Mouse (Mus musculus) heart, embryonic 11.5 days (tissue): ENCODE results near the gene AL731706.2. TPM values are rescaled to one million over a fixed set of nuclear protein-coding genes. Genes with fewer than 3 reads are reported as not detected.
"Not testable (repeated sequence)": the region's sequence is repeated elsewhere in the genome, so short reads cannot be mapped to it uniquely, and the experiment has no call there.

Source experiments
- ATAC-seq: fragments of 200-750 bp; cut with Nextera tagmentation; replicated peaks from 2 replicates; pipeline ENCODE4 v1.8.0; 2017; ENCODE audit warnings: moderate library complexity; ENCODE audit not compliant: insufficient number of reproducible peaks, low FRiP score, low TSS enrichment
- H3K27ac ChIP-seq: fragments of 300-500 bp; sonication (generic); 2 replicates; pipeline ENCODE4 v1.5.1; 2014; ENCODE audit warnings: mild to moderate bottlenecking, low read depth, low read length
- H3K27me3 ChIP-seq: fragments of 300-500 bp; sonication (generic); 2 replicates; pipeline ENCODE4 v1.6.1; 2014; ENCODE audit warnings: mild to moderate bottlenecking, low read length, mixed read lengths; ENCODE audit not compliant: control insufficient read depth, insufficient read depth
- H3K36me3 ChIP-seq: fragments of 300-500 bp; sonication (generic); 2 replicates; pipeline ENCODE4 v1.6.1; 2014; ENCODE audit warnings: mild to moderate bottlenecking, low read length, moderate library complexity, mixed read lengths; ENCODE audit not compliant: control insufficient read depth, insufficient read depth
- H3K4me1 ChIP-seq: fragments of 300-500 bp; sonication (generic); 2 replicates; pipeline ENCODE4 v1.6.1; 2014; ENCODE audit warnings: low read length; ENCODE audit not compliant: control insufficient read depth, insufficient read depth
- H3K4me2 ChIP-seq: fragments of 300-500 bp; sonication (generic); 2 replicates; pipeline ENCODE4 v1.6.1; 2014; ENCODE audit warnings: mild to moderate bottlenecking, moderate library complexity
- H3K4me3 ChIP-seq: fragments of 300-500 bp; sonication (generic); 2 replicates; pipeline ENCODE4 v1.5.1; 2014; ENCODE audit warnings: low read depth, low read length
- H3K9ac ChIP-seq: fragments of 300-500 bp; sonication (generic); 2 replicates; pipeline ENCODE4 v1.6.1; 2014; ENCODE audit warnings: mild to moderate bottlenecking, low read depth, low read length, moderate library complexity
- H3K9me3 ChIP-seq: fragments of 300-500 bp; sonication (generic); replicated peaks from 2 replicates; pipeline ENCODE4 v1.6.1; 2016; ENCODE audit warnings: low read length; ENCODE audit not compliant: control insufficient read depth
- WGBS: fragments of 180-500 bp; shearing (Covaris S2); extraction: QIAGEN DNeasy Blood & Tissue Kit; methylation state at CpG from one replicate; pipeline ENCODE4 v1.1.7; 2014; ENCODE audit not compliant: insufficient replicate concordance; 5-methylcytosine and 5-hydroxymethylcytosine counted together
- polyA plus RNA-seq: library from polyadenylated mRNA; unstranded; fragments of >200 nt; fragmentation: Nextera tagmentation; extraction: Ambion mirVana; gene quantifications from 2 replicates; pipeline ENCODE4 v1.2.1, GENCODE M21; 2014

The AL731706.2 gene
- polyA plus RNA-seq, 1 experiment from 2014 or later, result 51.3 TPM

GRCm38 (mm10) chr2:136908596-136908995 is 23.1 kb upstream of the AL731706.2 start:
- no peak for ATAC-seq
- Histone ChIP-seq H3K36me3 (peaks cover 3% of the 10 kb centered on the region; the same call in 1 of the 2 replicates), H3K27ac (no peak overlapping the region), H3K9ac (no peak overlapping the region), H3K4me1 (peaks cover 5% of the 10 kb centered on the region; the same call in 1 of the 2 replicates), H3K9me3 (no peaks in the 10 kb centered on the region), H3K27me3 (no peaks in the 10 kb centered on the region), H3K4me3 (no peak overlapping the region), H3K4me2 (no peak overlapping the region)
- 79% methylated on average over 3 of the region's 3 CpGs for WGBS

- Histone ChIP-seq H3K9me3 (no peaks in the 10 kb centered on the region), H3K4me3 (no peak overlapping the region), H3K9ac (no peak overlapping the region), H3K36me3 (no peaks in the 10 kb centered on the region), H3K4me1 (no peaks in the 10 kb centered on the region; the same call in 1 of the 2 replicates), H3K27ac (no peak overlapping the region), H3K27me3 (no peaks in the 10 kb centered on the region), H3K4me2 (no peak overlapping the region)
- ATAC-seq, result no peak
- 78% methylated on average over 2 of the region's 2 CpGs for WGBS
Observed at GRCm38 (mm10) chr2:136896131-136896530, 10.7 kb upstream of the AL731706.2 start.

- ATAC-seq, result no peak
- H3K4me2 ChIP-seq, result no peak overlapping the region
- no peaks in the 10 kb centered on the region for H3K9me3 ChIP-seq
- no peaks in the 10 kb centered on the region; the same call in 1 of the 2 replicates for H3K4me1 ChIP-seq
- WGBS, result 78% methylated on average over 2 of the region's 2 CpGs
- no peak overlapping the region for H3K9ac ChIP-seq
- H3K4me3 ChIP-seq, result no peak overlapping the region
- H3K36me3 ChIP-seq, result no peaks in the 10 kb centered on the region
- H3K27me3 ChIP-seq, result no peaks in the 10 kb centered on the region
- no peak overlapping the region for H3K27ac ChIP-seq
Observed at GRCm38 (mm10) chr2:136894494-136894893, 9.0 kb upstream of the AL731706.2 start.

- Histone ChIP-seq H3K4me2 (peak overlapping the region; percentile 64), H3K36me3 (no peaks in the 10 kb centered on the region), H3K9ac (peak overlapping the region; percentile 65), H3K27me3 (no peaks in the 10 kb centered on the region), H3K4me1 (no peaks in the 10 kb centered on the region; the same call in 1 of the 2 replicates), H3K4me3 (peak overlapping the region; percentile 82), H3K27ac (peak overlapping the region; percentile 62), H3K9me3 (no peaks in the 10 kb centered on the region)
- ATAC-seq, result peak; percentile 81
- WGBS, result under 1% methylated on average over 23 of the region's 23 CpGs
Observed at GRCm38 (mm10) chr2:136891951-136892371, 6.5 kb upstream of the AL731706.2 start.

GRCm38 (mm10) chr2:136891068-136891950 is 5.8 kb upstream of the AL731706.2 start, which contains the start of the genes Slx4ip, AL731706.1 and Mkks:
TSS of gene Slx4ip (plus strand) at chr2:136891218.
TSS of gene AL731706.1 (minus strand) at chr2:136891389.
TSS of gene Mkks (minus strand) at chr2:136891389.
- H3K4me2 ChIP-seq, result peak within 1 kb of the TSS; percentile 64
- H3K9me3 ChIP-seq, result no peaks in the 10 kb centered on the region
- H3K4me3 ChIP-seq, result peak within 1 kb of the TSS; percentile 82
- H3K36me3 ChIP-seq, result no peaks in the 10 kb centered on the region
- no peaks in the 10 kb centered on the region for H3K27me3 ChIP-seq
- H3K9ac ChIP-seq, result peak within 1 kb of the TSS; percentile 93
- H3K4me1 ChIP-seq, result no peaks in the 10 kb centered on the region; the same call in 1 of the 2 replicates
- peak; percentile 98 for ATAC-seq
- H3K27ac ChIP-seq, result peak within 1 kb of the TSS; percentile 92
- WGBS, result under 1% methylated on average over 49 of the region's 49 CpGs

- not testable (repeated sequence) for H3K9me3 ChIP-seq, H3K36me3 ChIP-seq, H3K4me1 ChIP-seq, H3K27me3 ChIP-seq
- H3K4me3 ChIP-seq, result peak overlapping the region; percentile 82
- peak overlapping the region; percentile 93 for H3K9ac ChIP-seq
- peak overlapping the region; percentile 92 for H3K27ac ChIP-seq
- 4% methylated on average over 15 of the region's 15 CpGs for whole genome bisulfite sequencing
- ATAC-seq, result peak; percentile 77
- H3K4me2 ChIP-seq, result peak overlapping the region; percentile 60
Observed at GRCm38 (mm10) chr2:136890716-136891067, 5.2 kb upstream of the AL731706.2 start.

- no peak overlapping the region for H3K4me3 ChIP-seq
- H3K4me2 ChIP-seq, result no peak overlapping the region
- no peaks in the 10 kb centered on the region for H3K9me3 ChIP-seq
- H3K36me3 ChIP-seq, result peaks cover 5% of the 10 kb centered on the region
- H3K9ac ChIP-seq, result no peak overlapping the region
- H3K4me1 ChIP-seq, result no peaks in the 10 kb centered on the region
- no peak overlapping the region for H3K27ac ChIP-seq
- no peak for ATAC-seq
- H3K27me3 ChIP-seq, result no peaks in the 10 kb centered on the region
- WGBS, result 73% methylated on average over 4 of the region's 4 CpGs
Observed at GRCm38 (mm10) chr2:136886846-136887245, 1.4 kb upstream of the AL731706.2 start.

GRCm38 (mm10) chr2:136854543-136855388 is 30.7 kb downstream of the AL731706.2 start:
- Histone ChIP-seq H3K27ac (no peak overlapping the region), H3K4me2 (no peak overlapping the region), H3K27me3 (no peaks in the 10 kb centered on the region), H3K9me3 (no peaks in the 10 kb centered on the region), H3K36me3 (no peaks in the 10 kb centered on the region), H3K4me3 (no peak overlapping the region), H3K4me1 (no peaks in the 10 kb centered on the region), H3K9ac (no peak overlapping the region)
- ATAC-seq, result no peak
- 49% methylated on average over 5 of the region's 5 CpGs for WGBS
